ENCODE assay signal across 27 mouse cellular contexts in genomic region chr6:79387732-79388131, GRCm38 (mm10).
"Had no signal": no experiment of that assay in that cellular context is flagged by ENCODE, and none has a peak within 500 bp of the region (broad histone marks: within the 10 kb centered on the region; RNA-seq: fewer than 3 reads in every experiment).

No protein-coding gene starts in this region.

- H3K36me3 ChIP-seq: heart, embryonic 13.5 days; heart, embryonic 15.5 days; hindbrain, embryonic 13.5 days; hindbrain, embryonic 15.5 days; limb, embryonic 10.5 days; limb, embryonic 12.5 days; liver, embryonic 13.5 days; liver, embryonic 15.5 days had no signal

- H3K27me3 ChIP-seq: heart, embryonic 13.5 days; heart, embryonic 15.5 days; hindbrain, embryonic 13.5 days; hindbrain, embryonic 15.5 days; limb, embryonic 12.5 days; liver, embryonic 13.5 days; liver, embryonic 15.5 days had no signal

- H3K4me3 ChIP-seq: heart, adult 2 months; heart, embryonic 13.5 days; heart, embryonic 15.5 days; hindbrain, embryonic 13.5 days; hindbrain, embryonic 15.5 days; layer of hippocampus, adult 2 months; left cerebral cortex, adult 2 months; limb, embryonic 10.5 days; limb, embryonic 12.5 days; liver, embryonic 13.5 days; liver, embryonic 15.5 days had no signal

- H3K4me1 ChIP-seq: heart, embryonic 13.5 days; heart, embryonic 15.5 days; hindbrain, embryonic 13.5 days; hindbrain, embryonic 15.5 days; limb, embryonic 10.5 days; limb, embryonic 12.5 days; liver, embryonic 13.5 days; liver, embryonic 15.5 days had no signal

- ATAC-seq: hindbrain, postnatal 0 days; intestine, embryonic 16.5 days had no signal

- H3K9ac ChIP-seq: heart, embryonic 13.5 days; heart, embryonic 15.5 days; hindbrain, embryonic 13.5 days; hindbrain, embryonic 15.5 days; limb, embryonic 12.5 days; liver, embryonic 13.5 days; liver, embryonic 15.5 days had no signal

- H3K9me3 ChIP-seq: heart, embryonic 13.5 days; heart, embryonic 15.5 days; hindbrain, embryonic 13.5 days; hindbrain, embryonic 15.5 days; limb, embryonic 10.5 days; limb, embryonic 12.5 days; liver, embryonic 13.5 days; liver, embryonic 15.5 days had no signal

- H3K27ac ChIP-seq: heart, adult 2 months; heart, embryonic 13.5 days; heart, embryonic 15.5 days; hindbrain, embryonic 13.5 days; hindbrain, embryonic 15.5 days; hindbrain, postnatal 0 days; layer of hippocampus, adult 2 months; left cerebral cortex, adult 2 months; limb, embryonic 10.5 days; limb, embryonic 12.5 days; liver, embryonic 13.5 days; liver, embryonic 15.5 days had no signal

- DNase-seq: gastrocnemius, postnatal 14 days; gastrocnemius, postnatal 36 days; heart, adult 11 months; heart, adult 2 months; heart, postnatal 14 days; heart, postnatal 36 days; kidney, adult 11 months; kidney, adult 2 months; kidney, adult 9 months; kidney, postnatal 10 days; kidney, postnatal 25 days; kidney, postnatal 4 days; liver; liver, embryonic 13.5 days had no signal

- H3K4me2 ChIP-seq: heart, embryonic 11.5 days; heart, embryonic 13.5 days; heart, embryonic 15.5 days; hindbrain, embryonic 13.5 days; hindbrain, embryonic 15.5 days; limb, embryonic 12.5 days; liver, embryonic 11.5 days; liver, embryonic 13.5 days; liver, embryonic 15.5 days had no signal
